ENCODE assay signal across 26 mouse cellular contexts in the genomic region with DNA sequence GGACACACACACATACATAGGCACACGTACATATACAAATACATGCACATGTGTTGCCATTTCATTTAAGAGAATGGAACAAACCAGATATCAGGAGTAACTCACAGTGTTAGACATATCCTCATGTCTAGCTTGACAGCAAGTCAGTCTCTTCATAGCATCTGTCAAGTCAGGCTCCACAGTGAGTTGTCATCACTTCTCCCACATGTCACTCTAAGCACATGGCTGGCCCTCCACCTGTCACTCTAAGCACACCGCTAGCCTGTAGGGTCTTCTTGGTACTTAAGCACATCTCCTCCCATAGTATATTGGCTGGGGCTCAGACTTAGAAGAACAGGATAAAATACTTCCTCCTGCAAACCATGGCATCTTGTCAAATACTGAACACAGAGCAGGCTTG.
"Had no signal": no experiment of that assay in that cellular context is flagged by ENCODE, and none has a peak within 500 bp of the region (broad histone marks: within the 10 kb centered on the region; RNA-seq: fewer than 3 reads in every experiment).

No protein-coding gene starts in this region.

- DNase-seq: cerebellum, adult 8-10 months; cerebellum, adult 9-10 months; cerebellum, adult 9-11 months; cerebellum, postnatal 10 days; cerebellum, postnatal 14 days; cerebellum, postnatal 25 days; cerebellum, postnatal 36 days; embryo, embryonic 11 days; gastrocnemius, adult 2 months; gastrocnemius, postnatal 10 days; gastrocnemius, postnatal 14 days; gastrocnemius, postnatal 25 days; gastrocnemius, postnatal 36 days; heart, adult 18-20 months; heart, adult 2 months had no signal

- H3K4me3 ChIP-seq: embryonic facial prominence, embryonic 10.5 days; embryonic facial prominence, embryonic 12.5 days; embryonic facial prominence, embryonic 13.5 days; embryonic facial prominence, embryonic 15.5 days; erythroblast, embryonic 14.5 days; forebrain, embryonic 10.5 days; forebrain, embryonic 12.5 days; forebrain, embryonic 13.5 days; gastrocnemius, adult 2 months; heart, adult 2 months; heart, embryonic 10.5 days had no signal

- H3K4me2 ChIP-seq: embryonic facial prominence, embryonic 12.5 days; embryonic facial prominence, embryonic 13.5 days; embryonic facial prominence, embryonic 15.5 days; forebrain, embryonic 12.5 days; forebrain, embryonic 13.5 days had no signal

- H3K4me1 ChIP-seq: embryonic facial prominence, embryonic 10.5 days; embryonic facial prominence, embryonic 12.5 days; embryonic facial prominence, embryonic 13.5 days; embryonic facial prominence, embryonic 15.5 days; forebrain, embryonic 10.5 days; forebrain, embryonic 12.5 days; forebrain, embryonic 13.5 days; heart, embryonic 10.5 days had no signal

- ATAC-seq: forebrain, embryonic 13.5 days; forebrain, embryonic 14.5 days; forebrain, embryonic 16.5 days had no signal

- H3K27me3 ChIP-seq: embryonic facial prominence, embryonic 12.5 days; embryonic facial prominence, embryonic 13.5 days; embryonic facial prominence, embryonic 15.5 days; forebrain, embryonic 12.5 days; forebrain, embryonic 13.5 days had no signal

- H3K9ac ChIP-seq: embryonic facial prominence, embryonic 12.5 days; embryonic facial prominence, embryonic 13.5 days; embryonic facial prominence, embryonic 15.5 days; forebrain, embryonic 12.5 days; forebrain, embryonic 13.5 days had no signal

- H3K27ac ChIP-seq: embryonic facial prominence, embryonic 10.5 days; embryonic facial prominence, embryonic 12.5 days; embryonic facial prominence, embryonic 13.5 days; embryonic facial prominence, embryonic 15.5 days; forebrain, embryonic 10.5 days; forebrain, embryonic 12.5 days; forebrain, embryonic 13.5 days; gastrocnemius, adult 2 months; heart, adult 2 months; heart, embryonic 10.5 days had no signal

- H3K9me3 ChIP-seq: embryonic facial prominence, embryonic 10.5 days; embryonic facial prominence, embryonic 12.5 days; embryonic facial prominence, embryonic 13.5 days; embryonic facial prominence, embryonic 15.5 days; forebrain, embryonic 10.5 days; forebrain, embryonic 12.5 days; forebrain, embryonic 13.5 days; heart, embryonic 10.5 days had no signal

- H3K36me3 ChIP-seq: embryonic facial prominence, embryonic 10.5 days; embryonic facial prominence, embryonic 12.5 days; embryonic facial prominence, embryonic 13.5 days; embryonic facial prominence, embryonic 15.5 days; forebrain, embryonic 10.5 days; forebrain, embryonic 12.5 days; heart, embryonic 10.5 days had no signal
